Mouse (Mus musculus) neural tube, embryonic 13.5 days (tissue): ENCODE data around the gene Tprn. TPM values are rescaled to one million over a fixed set of nuclear protein-coding genes. Genes with fewer than 3 reads are reported as not detected.
A peak's percentile ranks its signal among the peaks of the same experiment; 100 is the strongest.

Experiments
- ATAC-seq: fragments of 200-750 bp; cut with Nextera tagmentation; 2 replicates; pipeline ENCODE4 v1.8.0; 2017; ENCODE audit warnings: low read depth, mild to moderate bottlenecking, moderate TSS enrichment, moderate library complexity
- H3K27ac ChIP-seq: fragments of 300-500 bp; sonication (generic); replicated peaks from 2 replicates; pipeline ENCODE4 v1.5.1; 2015; ENCODE audit warnings: moderate library complexity, mild to moderate bottlenecking, inconsistent platforms
- H3K27me3 ChIP-seq: fragments of 300-500 bp; sonication (generic); 2 replicates; pipeline ENCODE4 v1.6.1; 2015; ENCODE audit warnings: mild to moderate bottlenecking, inconsistent platforms
- H3K36me3 ChIP-seq: fragments of 300-500 bp; sonication (generic); 2 replicates; pipeline ENCODE4 v1.6.1; 2015; ENCODE audit warnings: mild to moderate bottlenecking, inconsistent platforms
- H3K4me1 ChIP-seq: fragments of 300-500 bp; sonication (generic); replicated peaks from 2 replicates; pipeline ENCODE4 v1.6.1; 2015; ENCODE audit warnings: inconsistent platforms
- H3K4me2 ChIP-seq: fragments of 300-500 bp; sonication (generic); 2 replicates; pipeline ENCODE4 v1.6.1; 2015; ENCODE audit warnings: inconsistent platforms, mild to moderate bottlenecking, moderate library complexity
- H3K4me3 ChIP-seq: fragments of 300-500 bp; sonication (generic); 2 replicates; pipeline ENCODE4 v1.5.1; 2015; ENCODE audit warnings: mild to moderate bottlenecking, inconsistent platforms
- H3K9ac ChIP-seq: fragments of 300-500 bp; sonication (generic); 2 replicates; pipeline ENCODE4 v1.6.1; 2015; ENCODE audit warnings: moderate library complexity, mild to moderate bottlenecking, inconsistent platforms
- H3K9me3 ChIP-seq: fragments of 300-500 bp; sonication (generic); 2 replicates; pipeline ENCODE4 v1.6.1; 2016; ENCODE audit warnings: inconsistent platforms
- WGBS: fragments of 180-500 bp; shearing (Covaris S2); methylation state at CpG from one replicate; pipeline ENCODE4 v1.1.7; 2015; 5-methylcytosine and 5-hydroxymethylcytosine counted together
- polyA plus RNA-seq: library from polyadenylated mRNA; unstranded; fragments of >200 nt; fragmentation: Nextera tagmentation; extraction: Ambion mirVana; gene quantifications from 2 replicates; pipeline ENCODE4 v1.2.1, GENCODE M21; 2015

The Tprn gene
- polyA plus RNA-seq, 1 experiment from 2014 or later: 14.6 TPM

- peak within 1 kb of the TSS; percentile 94 for H3K4me3 ChIP-seq
- H3K27me3 ChIP-seq: no peaks in the 10 kb centered on the region
- H3K36me3 ChIP-seq: peaks cover 71% of the 10 kb centered on the region
- peak within 1 kb of the TSS; percentile 94 for H3K4me2 ChIP-seq
- under 1% methylated on average over 55 of the region's 55 CpGs for WGBS
- peak within 1 kb of the TSS; percentile 94 for H3K9ac ChIP-seq
- peaks cover 56% of the 10 kb centered on the region for H3K4me1 ChIP-seq
- no peaks in the 10 kb centered on the region for H3K9me3 ChIP-seq
- ATAC-seq: peak; percentile 94
- H3K27ac ChIP-seq: peak within 1 kb of the TSS; percentile 84
These were observed 9.6 kb downstream of the Tprn start, which contains the start of the genes Ssna1 and Anapc2 for GRCm38 (mm10) chr2:25271827-25272511. Ssna1 (minus strand) TSS chr2:25272438. Anapc2 (plus strand) TSS chr2:25272478.

DNA sequence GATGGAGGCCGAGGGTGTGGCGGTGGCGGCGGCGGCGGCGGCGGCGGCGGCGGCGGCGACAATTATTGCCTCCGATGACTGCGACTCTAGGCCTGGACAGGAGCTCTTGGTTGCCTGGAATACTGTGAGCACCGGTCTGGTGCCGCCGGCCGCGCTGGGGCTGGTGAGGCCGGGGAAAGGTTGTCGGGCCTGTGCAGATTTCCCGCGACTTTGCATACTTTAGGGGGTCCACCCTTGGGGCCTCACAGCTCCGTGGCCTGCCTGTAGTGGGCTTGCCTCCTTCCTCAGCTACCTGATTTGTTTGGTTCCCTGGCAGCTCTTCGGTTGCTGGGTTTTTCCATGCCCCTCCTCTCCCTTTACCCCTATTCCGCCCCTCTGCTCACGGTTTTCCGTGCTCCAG, 10.1 kb downstream of the Tprn start:
- H3K9ac ChIP-seq: peak overlapping the region; percentile 94
- no peaks in the 10 kb centered on the region for H3K27me3 ChIP-seq
- peaks cover 51% of the 10 kb centered on the region for H3K4me1 ChIP-seq
- H3K4me2 ChIP-seq: peak overlapping the region; percentile 94
- peak overlapping the region; percentile 84 for H3K27ac ChIP-seq
- no peaks in the 10 kb centered on the region for H3K9me3 ChIP-seq
- peak; percentile 77 for ATAC-seq
- 2% methylated on average over 24 of the region's 29 CpGs for WGBS
- peak overlapping the region; percentile 94 for H3K4me3 ChIP-seq
- H3K36me3 ChIP-seq: peaks cover 77% of the 10 kb centered on the region

DNA sequence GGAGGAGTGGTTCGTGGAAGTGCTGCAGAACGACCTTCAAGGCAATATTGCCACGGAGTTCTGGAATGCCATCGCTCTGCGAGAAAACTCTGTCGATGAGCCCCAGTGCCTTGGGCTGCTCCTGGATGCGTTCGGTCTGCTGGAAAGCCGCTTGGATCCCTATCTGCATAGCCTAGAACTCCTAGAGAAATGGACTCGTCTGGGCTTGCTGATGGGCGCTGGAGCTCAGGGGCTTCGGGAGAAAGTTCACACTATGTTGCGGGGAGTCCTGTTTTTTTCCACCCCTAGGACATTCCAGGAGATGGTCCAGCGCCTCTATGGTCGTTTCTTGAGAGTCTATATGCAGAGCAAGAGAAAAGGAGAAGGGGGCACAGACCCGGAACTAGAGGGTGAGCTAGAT, 10.6 kb downstream of the Tprn start:
- Histone ChIP-seq H3K4me2 (peak overlapping the region; percentile 94), H3K4me1 (peaks cover 46% of the 10 kb centered on the region), H3K9me3 (no peaks in the 10 kb centered on the region), H3K27ac (peak overlapping the region; percentile 84; the same call in 1 of the 2 replicates), H3K9ac (peak overlapping the region; percentile 94), H3K27me3 (no peaks in the 10 kb centered on the region), H3K36me3 (peaks cover 82% of the 10 kb centered on the region), H3K4me3 (peak overlapping the region; percentile 94)
- WGBS: 37% methylated on average over 16 of the region's 16 CpGs
- no peak for ATAC-seq

GRCm38 (mm10) chr2:25278928-25279882, 16.8 kb downstream of the Tprn start:
- no peaks in the 10 kb centered on the region for H3K27me3 ChIP-seq
- no peak overlapping the region for H3K27ac ChIP-seq
- no peak overlapping the region for H3K4me2 ChIP-seq
- 0 out of 2 replicates have a peak, but pooled peaks have one; percentile 34 for ATAC-seq
- H3K36me3 ChIP-seq: peaks cover 97% of the 10 kb centered on the region
- WGBS: 63% methylated on average over 13 of the region's 13 CpGs
- H3K4me1 ChIP-seq: peaks cover 9% of the 10 kb centered on the region
- H3K4me3 ChIP-seq: no peak overlapping the region
- no peaks in the 10 kb centered on the region for H3K9me3 ChIP-seq
- no peak overlapping the region for H3K9ac ChIP-seq

- peaks cover 19% of the 10 kb centered on the region for H3K4me1 ChIP-seq
- no peak overlapping the region for H3K27ac ChIP-seq
- no peak overlapping the region for H3K9ac ChIP-seq
- H3K27me3 ChIP-seq: peaks cover 30% of the 10 kb centered on the region
- 90% methylated on average over 2 of the region's 2 CpGs for WGBS
- ATAC-seq: no peak
- H3K9me3 ChIP-seq: no peaks in the 10 kb centered on the region
- peaks cover 55% of the 10 kb centered on the region for H3K36me3 ChIP-seq
- no peak overlapping the region for H3K4me2 ChIP-seq
- no peak overlapping the region for H3K4me3 ChIP-seq
These were observed 23.1 kb downstream of the Tprn start for GRCm38 (mm10) chr2:25285551-25285950.

DNA sequence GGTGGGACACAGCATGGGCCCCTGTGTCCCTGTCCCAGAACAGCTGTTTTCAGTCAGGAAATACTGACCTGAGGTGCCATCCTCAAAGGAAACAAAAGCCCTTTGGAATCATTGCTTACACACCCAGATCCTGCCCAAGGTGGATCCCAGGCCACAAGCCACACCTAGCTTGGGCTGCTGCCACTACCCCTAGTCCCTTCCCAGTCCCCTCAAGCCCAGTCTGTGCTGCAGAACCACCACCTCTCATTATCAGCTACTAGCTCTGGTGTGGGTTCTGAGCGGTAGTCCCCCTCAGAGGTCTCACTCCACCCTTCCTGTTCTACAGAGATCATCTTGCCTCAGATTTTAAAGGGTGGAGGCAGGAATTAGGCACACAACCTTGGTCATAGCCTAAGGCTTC, 23.9 kb downstream of the Tprn start:
- no peak overlapping the region for H3K27ac ChIP-seq
- WGBS: 81% methylated on average over 1 of the region's 1 CpGs
- H3K36me3 ChIP-seq: peaks cover 48% of the 10 kb centered on the region

GRCm38 (mm10) chr2:25286837-25287636, 24.6 kb downstream of the Tprn start:
- no peak overlapping the region for H3K27ac ChIP-seq
- no peak overlapping the region for H3K4me2 ChIP-seq
- no peaks in the 10 kb centered on the region for H3K9me3 ChIP-seq
- WGBS: 59% methylated on average over 7 of the region's 7 CpGs
- no peak for ATAC-seq
- H3K27me3 ChIP-seq: peaks cover 44% of the 10 kb centered on the region
- H3K9ac ChIP-seq: no peak overlapping the region
- no peak overlapping the region for H3K4me3 ChIP-seq
- H3K36me3 ChIP-seq: peaks cover 43% of the 10 kb centered on the region
- peaks cover 33% of the 10 kb centered on the region for H3K4me1 ChIP-seq

More for the DNA sequence above, 23.9 kb downstream of the Tprn start:
- peaks cover 27% of the 10 kb centered on the region for H3K4me1 ChIP-seq
- no peak for ATAC-seq
- H3K4me3 ChIP-seq: no peak overlapping the region
- no peak overlapping the region for H3K4me2 ChIP-seq
- no peak overlapping the region for H3K9ac ChIP-seq
- no peaks in the 10 kb centered on the region for H3K9me3 ChIP-seq
- H3K27me3 ChIP-seq: peaks cover 37% of the 10 kb centered on the region

- WGBS: 79% methylated on average over 6 of the region's 6 CpGs
- ATAC-seq: no peak
These were observed 25.7 kb downstream of the Tprn start, which contains the start of gene Tmem210 for GRCm38 (mm10) chr2:25287927-25288649. Tmem210 (plus strand) TSS chr2:25288145.

GRCm38 (mm10) chr2:25288734-25289345, 26.4 kb downstream of the Tprn start:
- 87% methylated on average over 7 of the region's 7 CpGs for WGBS
- H3K4me3 ChIP-seq: no peak overlapping the region
- H3K27ac ChIP-seq: no peak overlapping the region
- peaks cover 25% of the 10 kb centered on the region for H3K36me3 ChIP-seq
- peaks cover 62% of the 10 kb centered on the region for H3K27me3 ChIP-seq
- no peak for ATAC-seq
- H3K4me1 ChIP-seq: peaks cover 39% of the 10 kb centered on the region
- H3K9ac ChIP-seq: no peak overlapping the region
- no peak overlapping the region for H3K4me2 ChIP-seq
- no peaks in the 10 kb centered on the region for H3K9me3 ChIP-seq

More at GRCm38 (mm10) chr2:25287927-25288649, 25.7 kb downstream of the Tprn start, which contains the start of gene Tmem210:
- no peak within 1 kb of the TSS for H3K4me3 ChIP-seq
- no peak within 1 kb of the TSS for H3K9ac ChIP-seq
- H3K4me1 ChIP-seq: peaks cover 39% of the 10 kb centered on the region
- H3K9me3 ChIP-seq: no peaks in the 10 kb centered on the region
- peaks cover 55% of the 10 kb centered on the region for H3K27me3 ChIP-seq
- H3K4me2 ChIP-seq: no peak within 1 kb of the TSS
- peaks cover 33% of the 10 kb centered on the region for H3K36me3 ChIP-seq
- H3K27ac ChIP-seq: no peak within 1 kb of the TSS

DNA sequence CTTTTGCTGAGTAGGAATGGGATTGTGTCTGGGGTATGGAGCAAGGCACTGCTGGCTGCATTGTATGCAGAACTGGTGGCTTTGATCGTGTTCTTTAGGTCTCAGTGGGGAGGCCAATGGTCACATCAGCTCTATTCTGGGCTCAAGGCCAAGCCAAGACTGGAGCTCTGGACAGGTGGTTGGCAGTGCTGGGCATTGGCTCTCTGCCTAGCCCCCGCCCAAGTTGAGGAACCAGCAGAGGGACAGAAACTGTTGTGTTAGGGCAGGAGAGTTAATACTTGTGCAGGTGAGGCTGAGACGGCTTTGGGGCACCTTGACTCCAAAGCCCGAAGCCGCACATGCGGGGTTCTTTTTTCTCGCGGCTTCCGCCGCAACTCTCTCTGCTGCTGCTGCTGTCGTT, 27.2 kb downstream of the Tprn start, which contains the start of gene Lrrc26:
Lrrc26 (plus strand) TSS at position 265 of the 400 bp plus-strand sequence.
- no peak within 1 kb of the TSS for H3K27ac ChIP-seq
- H3K4me2 ChIP-seq: peak within 1 kb of the TSS; percentile 44
- H3K9me3 ChIP-seq: no peaks in the 10 kb centered on the region
- peaks cover 71% of the 10 kb centered on the region for H3K27me3 ChIP-seq
- peaks cover 17% of the 10 kb centered on the region for H3K36me3 ChIP-seq
- no peak for ATAC-seq
- H3K4me3 ChIP-seq: peak within 1 kb of the TSS; percentile 19
- H3K9ac ChIP-seq: peak within 1 kb of the TSS; percentile 49
- WGBS: 10% methylated on average over 11 of the region's 11 CpGs
- peaks cover 39% of the 10 kb centered on the region for H3K4me1 ChIP-seq
